Mouse (Mus musculus) neutrophil, adult 59 days (primary cell): ENCODE results near the gene Sms. TPM values are rescaled to one million over a fixed set of nuclear protein-coding genes. Genes with fewer than 3 reads are reported as not detected.

Source experiments
- total RNA-seq, 2 experiments: library from RNA; stranded (reverse); gene quantifications; 1 replicate in 1 of 2; 2 replicates in 1 of 2; pipeline ENCODE4 v1.2.4; 2023

Sms gene
- 10 to 100 TPM; 11.0 to 16.2 TPM for total RNA-seq

DNA sequence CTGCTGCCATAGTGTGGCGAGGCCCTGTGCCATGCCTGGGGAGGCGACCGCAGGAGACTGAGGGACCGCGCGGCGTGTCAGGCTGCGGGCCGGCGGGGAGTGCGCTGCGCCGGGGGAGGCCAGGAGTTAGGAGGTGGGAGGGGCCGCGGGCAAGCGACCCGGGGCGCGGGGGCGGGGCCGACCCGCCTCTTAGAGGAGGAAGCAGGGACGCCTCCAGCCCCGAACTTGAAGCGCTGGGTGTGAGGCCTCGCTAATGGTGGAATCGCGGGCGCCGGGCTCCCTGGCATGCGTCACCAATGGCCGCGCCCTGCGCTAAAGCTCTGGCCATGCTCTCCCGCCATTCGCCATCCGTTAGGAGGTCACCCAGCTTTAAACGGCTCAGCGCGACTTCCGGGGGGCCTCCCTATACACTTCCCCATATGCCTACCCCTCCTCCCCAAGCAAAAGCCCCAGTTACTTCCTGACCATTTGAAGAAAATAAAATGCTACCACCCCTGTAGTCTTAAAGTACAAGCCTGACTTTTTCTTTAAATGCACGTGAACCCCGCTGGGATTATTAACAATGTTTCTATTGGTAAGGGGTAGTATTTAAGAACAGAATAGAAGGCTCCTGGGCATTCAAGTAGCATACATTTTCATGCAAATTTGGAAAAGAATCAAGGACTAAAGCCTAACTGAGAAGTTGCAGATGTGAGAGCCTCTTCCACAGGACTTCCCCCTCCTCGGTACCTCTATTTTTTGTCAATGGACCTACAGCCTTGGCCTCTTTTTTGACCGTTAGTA, at the start of gene Sms:
Sms (minus strand) TSS at position 344 of the 783 bp plus-strand sequence.

DNA sequence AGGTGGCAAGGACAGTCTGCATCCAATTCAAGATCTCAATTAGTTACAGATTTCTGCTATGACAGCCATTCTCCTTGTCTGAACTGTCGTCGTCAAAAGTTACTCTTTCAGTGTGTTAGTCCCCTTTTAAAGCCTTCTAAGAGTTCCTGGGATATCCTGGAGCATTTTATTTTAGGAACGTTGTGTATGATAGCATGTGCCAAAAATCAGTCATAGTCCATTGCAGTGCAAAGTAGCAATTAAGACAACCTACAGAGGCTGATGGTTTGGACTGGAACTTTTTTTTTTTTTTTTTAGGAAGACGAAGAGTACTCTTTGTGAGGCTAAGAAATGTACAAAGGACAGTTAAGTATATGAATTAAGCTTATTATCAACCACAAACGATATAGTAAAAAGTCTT, 76.9 kb downstream of the Sms start, which contains the start of gene Phex:
Phex (minus strand) TSS at position 101 of the 400 bp plus-strand sequence.

Other genes starting within 250 kb of the Sms start
- gene Phex, start 77.0 kb downstream of the Sms start, total RNA-seq: under 1 TPM; 0.13 to 0.16 TPM
- gene Yy2, start 76.7 kb upstream of the Sms start, total RNA-seq: 1 to 10 TPM in 1 of 2 experiments, not detected in 1; 1.7 TPM
- 10 to 100 TPM in 1 of 2 experiments, 1 to 10 TPM in 1; 8.9 to 12.7 TPM for gene Mbtps2, start 106.4 kb upstream of the Sms start, total RNA-seq
- not detected for gene Smpx, start 206.6 kb upstream of the Sms start, total RNA-seq